Comparison of ENCODE assay signal across 23 mouse cellular contexts in genomic region chr6:141522541-141522940, GRCm38 (mm10). TPM values are rescaled to one million over a fixed set of nuclear protein-coding genes. Genes with fewer than 3 reads are reported as not detected.
DNase-seq lines count a peak whose midpoint lies in the region; ATAC-seq and TF ChIP-seq lines count a peak whose summit lies in the region.
"Had no signal": no experiment of that assay in that cellular context is flagged by ENCODE, and none has a peak within 500 bp of the region (broad histone marks: within the 10 kb centered on the region; RNA-seq: fewer than 3 reads in every experiment).

No protein-coding gene starts in this region.

- no peaks in the 10 kb centered on the region for H3K9me3 ChIP-seq in liver, embryonic 14.5 days (ENCODE audit: control insufficient read depth, low read length)
- no peaks in the 10 kb centered on the region for H3K9me3 ChIP-seq in liver, postnatal 0 days (ENCODE audit: low read length)
- H3K9me3 ChIP-seq: embryonic facial prominence, embryonic 10.5 days; embryonic facial prominence, embryonic 12.5 days; forebrain, embryonic 13.5 days; forebrain, embryonic 15.5 days had no signal

- no peak for TF ChIP-seq CTCF in layer of hippocampus, adult 2 months (conservative IDR thresholded peaks at IDR 0.05)
- TF ChIP-seq CTCF in liver, embryonic 14.5 days (IDR thresholded peaks at IDR 0.05; ENCODE audit: low read depth): no peak
- no peak for TF ChIP-seq CTCF in liver, postnatal 0 days (IDR thresholded peaks at IDR 0.05; ENCODE audit: low read depth)

- peak overlapping the region; percentile 91 for H3K27ac ChIP-seq in layer of hippocampus, adult 2 months
- H3K27ac ChIP-seq in liver, embryonic 14.5 days: no peak overlapping the region
- H3K27ac ChIP-seq in liver, postnatal 0 days (ENCODE audit: low read depth): peak overlapping the region; percentile 49; the same call in 1 of the 2 replicates
- H3K27ac ChIP-seq: embryonic facial prominence, embryonic 10.5 days; embryonic facial prominence, embryonic 12.5 days; forebrain, embryonic 13.5 days; forebrain, embryonic 15.5 days had no signal

- H3K4me1 ChIP-seq in liver, embryonic 14.5 days (replicated peaks; ENCODE audit: control insufficient read depth in 2 of 2, insufficient read depth in 2 of 2, low read length in 1 of 2): 0 out of 4 replicates have a peak, but pooled peaks cover 0 to 1% of the 10 kb centered on the region in 2 experiments
- H3K4me1 ChIP-seq in liver, postnatal 0 days (ENCODE audit: insufficient read depth): no peaks in the 10 kb centered on the region
- H3K4me1 ChIP-seq: embryonic facial prominence, embryonic 10.5 days; embryonic facial prominence, embryonic 12.5 days had no signal

- H3K36me3 ChIP-seq in liver, embryonic 14.5 days (replicated peaks; ENCODE audit: control insufficient read depth, insufficient read depth, low read depth): no peaks in the 10 kb centered on the region
- H3K36me3 ChIP-seq in liver, postnatal 0 days (replicated peaks; ENCODE audit: insufficient read depth, low read length): no peaks in the 10 kb centered on the region
- H3K36me3 ChIP-seq: embryonic facial prominence, embryonic 10.5 days; embryonic facial prominence, embryonic 12.5 days; forebrain, embryonic 15.5 days; G1E had no signal

- no peak overlapping the region for H3K4me2 ChIP-seq in liver, embryonic 14.5 days (ENCODE audit: low read depth)
- no peak overlapping the region for H3K4me2 ChIP-seq in liver, postnatal 0 days (ENCODE audit: low read depth, low read length)
- H3K4me2 ChIP-seq: embryonic facial prominence, embryonic 12.5 days; forebrain, embryonic 13.5 days; forebrain, embryonic 15.5 days had no signal

- 0 out of 2 replicates have a peak, but pooled peaks have one; percentile 13 for ATAC-seq in liver, embryonic 14.5 days (ENCODE audit: insufficient read depth)
- ATAC-seq in liver, postnatal 0 days: peak; percentile 92
- ATAC-seq: activated CD4-positive, CD25-positive, alpha-beta regulatory T cell, adult 4 months; CD4-positive, CD25-positive, alpha-beta regulatory T cell, adult 4 months; forebrain, embryonic 13.5 days; forebrain, embryonic 15.5 days; Patski had no signal

- no peaks in the 10 kb centered on the region for H3K27me3 ChIP-seq in liver, embryonic 14.5 days (ENCODE audit: control insufficient read depth, insufficient read depth, low read length)
- no peaks in the 10 kb centered on the region for H3K27me3 ChIP-seq in liver, postnatal 0 days (ENCODE audit: insufficient read depth, low read length)
- H3K27me3 ChIP-seq: CH12.LX; embryonic facial prominence, embryonic 12.5 days; forebrain, embryonic 13.5 days; forebrain, embryonic 15.5 days; Patski had no signal

- WGBS in liver, embryonic 14.5 days (ENCODE audit: insufficient replicate concordance): 47% methylated on average over 2 of the region's 2 CpGs
- WGBS in liver, postnatal 0 days (ENCODE audit: insufficient replicate concordance): 42% methylated on average over 2 of the region's 2 CpGs

- H3K4me3 ChIP-seq in layer of hippocampus, adult 2 months: no peak overlapping the region
- no peak overlapping the region for H3K4me3 ChIP-seq in liver, embryonic 14.5 days (ENCODE audit: insufficient read depth in 1 of 2, low read depth in 2 of 2, low read length in 2 of 2)
- no peak overlapping the region for H3K4me3 ChIP-seq in liver, postnatal 0 days (ENCODE audit: low read depth, low read length)
- H3K4me3 ChIP-seq: embryonic facial prominence, embryonic 10.5 days; embryonic facial prominence, embryonic 12.5 days; forebrain, embryonic 13.5 days; forebrain, embryonic 15.5 days had no signal

- H3K9ac ChIP-seq in liver, embryonic 14.5 days (replicated peaks): no peak overlapping the region
- H3K9ac ChIP-seq in liver, postnatal 0 days (replicated peaks): no peak overlapping the region
- H3K9ac ChIP-seq: embryonic facial prominence, embryonic 12.5 days; forebrain, embryonic 13.5 days; forebrain, embryonic 15.5 days had no signal

- TF ChIP-seq EP300 in liver, embryonic 14.5 days (IDR thresholded peaks at IDR 0.05; ENCODE audit: low read depth): no peak
- no peak for TF ChIP-seq EP300 in liver, postnatal 0 days (IDR thresholded peaks at IDR 0.05; ENCODE audit: low read depth)

- no peak for DNase-seq in layer of hippocampus, adult 2 months (ENCODE audit: low spot score in 2 of 2)
- DNase-seq in layer of hippocampus, adult 18-20 months (ENCODE audit: low spot score in 2 of 2): no peak
- peak in 1 of 3 experiments; percentile 0 for DNase-seq in liver, embryonic 14.5 days (ENCODE audit: low read depth in 3 of 3, low spot score in 3 of 3)
- DNase-seq in liver: no peak
- DNase-seq in liver, postnatal 0 days: no peak
- DNase-seq: adrenal gland, adult 8-10 months; adrenal gland, postnatal 14 days; adrenal gland, postnatal 36 days; B cell, adult 2 months; cerebellum, adult 11-12 months; cerebellum, adult 2 months; cerebellum, adult 9-10 months; cerebellum, postnatal 10 days; cerebellum, postnatal 25 days had no signal

RNA-seq across cellular contexts. Expression of gene Slco1c1, which starts 1.6 kb away (rescaled TPM):
- 10 to 100 TPM; 41.5 to 51.6 TPM for total RNA-seq in layer of hippocampus, adult 2 months (2021)
- 10 to 100 TPM; 43.4 to 46.4 TPM for total RNA-seq in layer of hippocampus, adult 18-20 months (2021)
- 0.02 TPM in 2 replicates for polyA plus RNA-seq in liver, embryonic 14.5 days (2012; rRNA removed)
- polyA plus RNA-seq in liver, embryonic 14.5 days (2014; fragmentation: Nextera tagmentation; extraction: Ambion mirVana): not detected in 2 replicates
- polyA plus RNA-seq in liver, postnatal 0 days (2015; fragmentation: Nextera tagmentation; extraction: Ambion mirVana): 0.05 TPM in 1 of 2 replicates, not detected in the other
- total RNA-seq: CH12.LX had no signal
- polyA plus RNA-seq: CD4-positive, CD25-positive, alpha-beta regulatory T cell, adult 4 months; embryonic facial prominence, embryonic 10.5 days; G1E; Patski had no signal
